Mouse (Mus musculus): Measurements from ENCODE around the gene Pear1. TPM values are rescaled to one million over a fixed set of nuclear protein-coding genes. Genes with fewer than 3 reads are reported as not detected.

The Pear1 gene
- polyA plus RNA-seq, 1 experiment from 2014 or later = 19.9 TPM

DNA sequence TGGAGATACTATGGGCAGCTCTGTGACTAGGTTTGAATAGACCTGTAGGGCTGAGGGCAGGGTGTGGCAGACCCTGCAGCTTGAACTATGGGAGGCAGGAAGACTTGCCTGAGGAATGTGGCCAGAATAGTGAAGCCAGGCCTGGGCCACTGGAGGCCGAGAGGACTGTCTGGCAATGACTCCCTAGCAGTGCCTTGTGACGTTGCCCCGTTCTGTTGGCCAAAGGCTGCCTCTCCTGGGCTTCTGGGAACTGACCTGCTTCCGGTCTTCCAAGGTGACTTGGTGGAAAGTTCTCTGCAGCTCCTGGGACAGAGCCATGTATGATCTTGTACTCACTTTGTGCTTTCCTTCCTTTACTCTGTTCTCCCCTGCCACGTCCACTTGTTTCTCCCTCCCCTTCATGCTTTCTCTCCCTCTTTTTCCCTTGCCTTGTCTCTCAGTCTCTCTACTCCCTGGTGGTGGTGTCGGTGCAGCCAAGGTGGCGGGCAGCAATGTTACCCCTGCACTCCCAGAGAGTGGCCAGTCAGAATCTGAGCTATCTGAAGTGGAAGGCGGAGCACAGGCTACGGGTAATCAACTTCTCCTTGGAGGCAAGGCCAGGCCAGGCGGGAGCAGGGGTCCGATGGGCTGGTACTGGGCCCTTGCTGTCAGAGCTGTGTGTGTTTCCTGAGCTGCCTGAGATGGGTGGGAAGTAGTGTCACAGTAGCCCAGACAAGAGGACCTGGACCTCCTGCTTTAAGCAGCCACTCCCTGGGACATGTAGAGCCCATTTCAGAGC, 89.9 kb downstream of the Pear1 start:
- Histone ChIP-seq H3K27me3 (ENCODE audit: insufficient read depth, poor library complexity, severe bottlenecking) (no peaks in the 10 kb centered on the region), H3K4me3 (no peak overlapping the region), H3K27ac (no peak overlapping the region), H3K9me3 (no peaks in the 10 kb centered on the region), H3K4me1 (replicated peaks) (0 out of 2 replicates have a peak, but pooled peaks cover 5% of the 10 kb centered on the region), H3K36me3 (peaks cover 97% of the 10 kb centered on the region)
- WGBS = 84% methylated on average over 11 of the region's 11 CpGs
- no peak for DNase-seq (ENCODE audit: low spot score)

- H3K4me3 ChIP-seq = no peak overlapping the region
- WGBS = 87% methylated on average over 4 of the region's 4 CpGs
- H3K4me1 ChIP-seq (replicated peaks) = 0 out of 2 replicates have a peak, but pooled peaks cover 5% of the 10 kb centered on the region
- no peaks in the 10 kb centered on the region for H3K9me3 ChIP-seq
- no peak overlapping the region for H3K27ac ChIP-seq
- H3K36me3 ChIP-seq = peaks cover 98% of the 10 kb centered on the region
- H3K27me3 ChIP-seq (ENCODE audit: insufficient read depth, poor library complexity, severe bottlenecking) = no peaks in the 10 kb centered on the region
- DNase-seq (ENCODE audit: low spot score) = no peak
Measured at GRCm38 (mm10) chr3:87733098-87733497, 91.0 kb downstream of the Pear1 start.

DNA sequence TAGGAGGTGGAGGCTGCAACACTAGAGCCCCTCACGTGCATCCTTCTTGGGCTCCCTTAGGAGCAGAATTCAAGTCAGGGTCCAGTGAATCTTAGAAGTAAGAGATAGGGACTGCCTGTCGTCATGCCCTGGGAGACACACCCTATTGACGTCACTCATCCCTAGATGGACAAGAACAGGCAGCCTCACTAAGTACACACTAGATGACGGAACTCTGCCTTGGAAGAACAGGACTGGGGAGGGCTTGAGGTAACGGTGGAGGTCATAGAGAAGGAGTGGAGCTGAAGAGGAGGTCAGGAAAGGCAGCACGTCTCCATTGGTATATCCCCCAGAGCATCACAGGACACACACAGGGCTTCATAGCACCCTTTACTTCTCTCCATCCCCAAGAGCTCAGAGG, 95.4 kb downstream of the Pear1 start:
- Histone ChIP-seq H3K36me3 (peaks cover 98% of the 10 kb centered on the region), H3K9me3 (no peaks in the 10 kb centered on the region), H3K4me3 (no peak overlapping the region), H3K27ac (no peak overlapping the region), H3K4me1 (replicated peaks) (no peaks in the 10 kb centered on the region), H3K27me3 (ENCODE audit: insufficient read depth, poor library complexity, severe bottlenecking) (no peaks in the 10 kb centered on the region)
- 92% methylated on average over 6 of the region's 6 CpGs for WGBS
- DNase-seq (ENCODE audit: low spot score) = no peak

DNA sequence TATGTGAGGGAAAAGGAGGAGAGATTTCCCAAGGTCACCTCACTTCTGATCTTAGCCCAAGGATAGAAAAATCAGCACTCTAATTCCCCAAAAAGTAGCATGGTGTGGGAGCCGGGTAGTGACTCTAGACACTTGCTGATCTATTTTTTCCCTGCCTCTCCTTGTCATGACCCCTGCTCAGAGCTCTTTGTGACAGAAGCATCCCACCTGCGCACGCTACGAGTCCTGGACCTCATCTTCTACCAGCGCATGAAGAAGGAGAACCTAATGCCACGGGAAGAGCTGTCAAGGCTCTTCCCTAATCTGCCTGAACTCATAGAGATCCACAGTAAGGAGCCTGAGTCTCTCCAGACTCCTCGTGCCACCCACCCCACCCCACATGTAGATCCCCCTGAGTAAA, 97.9 kb downstream of the Pear1 start:
- DNase-seq (ENCODE audit: low spot score) = no peak
- Histone ChIP-seq H3K27ac (no peak overlapping the region), H3K9me3 (no peaks in the 10 kb centered on the region), H3K4me3 (no peak overlapping the region), H3K27me3 (ENCODE audit: insufficient read depth, poor library complexity, severe bottlenecking) (no peaks in the 10 kb centered on the region), H3K4me1 (replicated peaks) (no peaks in the 10 kb centered on the region), H3K36me3 (peaks cover 98% of the 10 kb centered on the region)
- WGBS = 92% methylated on average over 7 of the region's 7 CpGs

- H3K4me1 ChIP-seq (replicated peaks) = no peaks in the 10 kb centered on the region
- H3K27me3 ChIP-seq (ENCODE audit: insufficient read depth, poor library complexity, severe bottlenecking) = no peaks in the 10 kb centered on the region
- H3K36me3 ChIP-seq = peaks cover 98% of the 10 kb centered on the region
- no peak for DNase-seq (ENCODE audit: low spot score)
- H3K27ac ChIP-seq = no peak overlapping the region
- no peak overlapping the region for H3K4me3 ChIP-seq
- 97% methylated on average over 16 of the region's 16 CpGs for WGBS
- H3K9me3 ChIP-seq = no peaks in the 10 kb centered on the region
Measured at GRCm38 (mm10) chr3:87725396-87726160, 98.5 kb downstream of the Pear1 start.

GRCm38 (mm10) chr3:87724556-87724955, 99.5 kb downstream of the Pear1 start:
- no peak for DNase-seq (ENCODE audit: low spot score)
- Histone ChIP-seq H3K4me1 (replicated peaks) (no peaks in the 10 kb centered on the region), H3K9me3 (no peaks in the 10 kb centered on the region), H3K27me3 (ENCODE audit: insufficient read depth, poor library complexity, severe bottlenecking) (no peaks in the 10 kb centered on the region), H3K4me3 (no peak overlapping the region), H3K36me3 (peaks cover 94% of the 10 kb centered on the region), H3K27ac (no peak overlapping the region)
- WGBS = 80% methylated on average over 6 of the region's 6 CpGs

DNA sequence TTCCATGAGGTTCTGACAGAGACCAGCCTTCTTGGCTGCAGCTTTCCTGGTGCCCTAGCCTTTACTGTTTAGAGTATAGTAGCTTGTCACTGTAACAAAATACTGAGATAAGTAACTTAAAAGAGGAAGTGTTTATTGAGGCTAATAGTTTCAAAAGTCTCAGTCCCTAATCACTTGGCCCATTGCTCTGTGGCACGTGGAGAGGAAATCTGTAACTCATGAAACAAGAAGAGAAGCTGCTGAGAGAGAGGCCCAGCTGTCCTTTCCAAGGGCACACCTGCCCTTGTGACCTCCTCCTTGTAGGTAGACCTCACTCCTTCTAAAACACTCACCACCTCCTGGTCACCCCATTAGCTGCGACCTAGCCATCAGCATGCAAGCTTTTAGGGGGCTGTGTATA, 105.6 kb downstream of the Pear1 start:
- no peak overlapping the region for H3K27ac ChIP-seq
- H3K9me3 ChIP-seq = no peaks in the 10 kb centered on the region
- no peak overlapping the region for H3K4me3 ChIP-seq
- no peaks in the 10 kb centered on the region for H3K27me3 ChIP-seq (ENCODE audit: insufficient read depth, poor library complexity, severe bottlenecking)
- H3K4me1 ChIP-seq (replicated peaks) = no peaks in the 10 kb centered on the region
- DNase-seq (ENCODE audit: low spot score) = no peak
- 86% methylated on average over 2 of the region's 2 CpGs for WGBS
- H3K36me3 ChIP-seq = peaks cover 95% of the 10 kb centered on the region

Other genes with a start within 250 kb of the Pear1 start
- 14.9 and 18.7 TPM in 2 replicates for gene Arhgef11, start 206.7 kb downstream of the Pear1 start, polyA plus RNA-seq (2016; fragmentation: Nextera tagmentation; extraction: Ambion mirVana)
- gene Lrrc71, start 75.7 kb downstream of the Pear1 start, polyA plus RNA-seq (2016; fragmentation: Nextera tagmentation; extraction: Ambion mirVana) = 0.49 and 1.2 TPM in 2 replicates
- gene Ntrk1, start 29.1 kb downstream of the Pear1 start, polyA plus RNA-seq (2016; fragmentation: Nextera tagmentation; extraction: Ambion mirVana) = 9.0 and 23.4 TPM in 2 replicates
- 0.48 and 0.72 TPM in 2 replicates for gene Insrr, start 27.4 kb downstream of the Pear1 start, polyA plus RNA-seq (2016; fragmentation: Nextera tagmentation; extraction: Ambion mirVana)
- gene Sh2d2a, start 22.4 kb upstream of the Pear1 start, polyA plus RNA-seq (2016; fragmentation: Nextera tagmentation; extraction: Ambion mirVana) = 0.06 and 0.21 TPM in 2 replicates
- 18.7 and 19.1 TPM in 2 replicates for gene Prcc, start 61.3 kb upstream of the Pear1 start, polyA plus RNA-seq (2016; fragmentation: Nextera tagmentation; extraction: Ambion mirVana)
- 229 TPM in 2 replicates for gene Hdgf, start 82.0 kb upstream of the Pear1 start, polyA plus RNA-seq (2016; fragmentation: Nextera tagmentation; extraction: Ambion mirVana)
- gene Mrpl24, start 95.2 kb upstream of the Pear1 start, polyA plus RNA-seq (2016; fragmentation: Nextera tagmentation; extraction: Ambion mirVana) = 74.7 and 76.1 TPM in 2 replicates
- gene Isg20l2, start 106.0 kb upstream of the Pear1 start, polyA plus RNA-seq (2016; fragmentation: Nextera tagmentation; extraction: Ambion mirVana) = 73.3 and 75.7 TPM in 2 replicates
- gene Rrnad1, start 106.4 kb upstream of the Pear1 start, polyA plus RNA-seq (2016; fragmentation: Nextera tagmentation; extraction: Ambion mirVana) = 18.9 and 20.9 TPM in 2 replicates
- 956 and 1,072 TPM in 2 replicates for gene Crabp2, start 124.4 kb upstream of the Pear1 start, polyA plus RNA-seq (2016; fragmentation: Nextera tagmentation; extraction: Ambion mirVana)
- 109 and 143 TPM in 2 replicates for gene Nes, start 146.8 kb upstream of the Pear1 start, polyA plus RNA-seq (2016; fragmentation: Nextera tagmentation; extraction: Ambion mirVana)
- gene Bcan, start 175.9 kb upstream of the Pear1 start, polyA plus RNA-seq (2016; fragmentation: Nextera tagmentation; extraction: Ambion mirVana) = 0.91 and 0.95 TPM in 2 replicates
- gene Hapln2, start 203.3 kb upstream of the Pear1 start, polyA plus RNA-seq (2016; fragmentation: Nextera tagmentation; extraction: Ambion mirVana) = 0.11 and 0.14 TPM in 2 replicates
- 34.2 and 49.2 TPM in 2 replicates for gene Gpatch4, start 218.8 kb upstream of the Pear1 start, polyA plus RNA-seq (2016; fragmentation: Nextera tagmentation; extraction: Ambion mirVana)
- gene Naxe, start 234.2 kb upstream of the Pear1 start, polyA plus RNA-seq (2016; fragmentation: Nextera tagmentation; extraction: Ambion mirVana) = 125 and 142 TPM in 2 replicates

All from hindbrain, embryonic 10.5 days (tissue).